ENCODE assay signal across 25 mouse cellular contexts in the genomic region with DNA sequence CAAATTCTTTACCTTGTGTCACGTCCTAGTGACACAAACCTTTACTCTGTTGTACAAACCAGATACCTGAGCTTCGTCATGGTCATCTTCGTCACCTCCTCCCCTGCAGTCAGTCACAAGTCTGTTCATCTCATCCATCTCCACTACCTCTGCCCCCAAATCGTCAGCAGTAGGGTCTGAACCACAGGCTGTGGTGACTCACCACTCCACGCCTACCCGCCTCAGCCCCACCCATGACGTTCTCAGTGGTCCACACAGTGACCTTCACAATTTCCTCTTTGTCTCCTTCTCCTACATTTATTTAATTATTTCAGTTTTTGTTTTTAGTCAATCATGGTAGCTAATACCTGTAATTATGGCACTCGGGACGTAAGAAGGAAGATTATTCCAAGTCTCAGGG. TPM values are rescaled to one million over a fixed set of nuclear protein-coding genes. Genes with fewer than 3 reads are reported as not detected.
"Had no signal": no experiment of that assay in that cellular context is flagged by ENCODE, and none has a peak within 500 bp of the region (broad histone marks: within the 10 kb centered on the region; RNA-seq: fewer than 3 reads in every experiment).

No protein-coding gene starts in this region.

- DNase-seq: kidney, adult 2 months; kidney, postnatal 25 days; layer of hippocampus, adult 9-11 months; liver; lung, adult 18-20 months; lung, postnatal 10 days; lung, postnatal 36 days; retina, postnatal 1 day; thymus, postnatal 36 days had no signal

- ATAC-seq: intestine, postnatal 0 days; liver, embryonic 12.5 days; midbrain, embryonic 13.5 days; midbrain, embryonic 16.5 days had no signal

RNA-seq across cellular contexts. Expression of a gene that starts 15.3 kb away (rescaled TPM):
- total RNA-seq: layer of hippocampus, adult 2 months; layer of hippocampus, postnatal 25 days; left cerebral cortex, adult 18-20 months; left cerebral cortex, postnatal 25 days; neutrophil, adult 5-6 weeks had no signal
- polyA plus RNA-seq: intestine, postnatal 0 days; kidney, embryonic 14.5 days; kidney, postnatal 0 days; large intestine, adult 2 months; limb, embryonic 13.5 days; lung, embryonic 15.5 days; midbrain, embryonic 13.5 days; midbrain, embryonic 16.5 days; stomach, embryonic 14.5 days; urinary bladder, adult 2 months had no signal
